Mouse (Mus musculus): Measurements from ENCODE around the gene Map10.

The Map10 gene

DNA sequence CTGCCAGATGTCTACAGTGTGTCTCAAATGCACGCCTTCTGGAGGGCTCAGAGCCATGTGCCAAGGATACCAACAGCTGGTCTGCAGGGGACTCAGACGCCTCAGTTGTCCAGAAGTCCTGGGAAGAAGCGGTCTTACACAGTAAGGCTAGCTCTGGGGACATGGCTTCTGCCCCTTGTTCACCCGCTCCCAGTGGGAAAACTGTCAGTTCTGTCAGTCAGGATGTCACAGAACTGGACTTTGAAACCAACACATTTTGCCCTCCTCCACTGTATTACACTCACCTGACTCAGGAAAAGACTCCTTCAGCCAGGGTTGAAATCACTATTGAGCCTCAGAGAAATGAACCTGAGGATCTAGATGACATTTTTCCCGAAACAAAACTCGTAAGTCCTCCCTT, 802 bp downstream of the Map10 start:
- DNase-seq (ENCODE audit: low read depth, low spot score), result no peak

DNA sequence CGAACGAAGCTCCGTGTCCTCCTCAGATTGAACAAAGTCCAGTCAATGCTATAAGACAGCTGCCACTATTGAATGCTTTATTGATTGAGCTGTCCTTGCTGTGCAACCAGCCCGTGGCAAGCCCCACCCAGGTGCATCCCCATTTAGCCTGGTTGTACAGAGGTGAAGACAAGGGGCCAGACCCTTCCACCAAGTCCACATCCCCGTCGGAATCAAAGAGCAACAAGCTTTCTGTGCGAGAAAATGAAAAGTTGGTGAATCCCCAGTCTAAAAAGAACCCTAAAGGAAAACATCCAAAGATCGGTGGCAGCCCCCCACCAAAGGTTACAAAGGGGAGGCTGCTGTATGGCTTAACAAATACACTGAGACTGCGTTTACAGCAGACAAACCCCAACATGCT, 1.3 kb downstream of the Map10 start:
- DNase-seq (ENCODE audit: low read depth, low spot score), result no peak

DNA sequence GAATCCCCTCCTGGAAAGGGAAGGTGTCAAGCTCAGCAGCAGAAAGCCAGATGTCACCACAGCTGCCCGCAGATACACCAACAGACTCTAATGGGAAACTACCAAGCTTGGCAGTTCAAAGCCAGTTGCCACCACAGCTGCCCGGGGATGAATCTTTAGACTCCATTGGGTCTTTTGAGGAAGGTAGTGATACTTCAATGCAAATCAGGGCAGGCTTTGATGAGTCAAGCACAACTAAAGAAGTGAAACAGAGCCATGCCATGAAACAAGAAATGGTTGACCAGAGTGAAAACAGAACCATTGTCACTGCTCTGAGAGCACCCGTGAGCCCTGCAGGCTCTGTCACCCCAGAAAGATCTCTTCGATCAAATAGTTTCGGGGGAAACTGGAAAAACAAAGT, 1.8 kb downstream of the Map10 start:
- no peak for DNase-seq (ENCODE audit: low read depth, low spot score)

DNA sequence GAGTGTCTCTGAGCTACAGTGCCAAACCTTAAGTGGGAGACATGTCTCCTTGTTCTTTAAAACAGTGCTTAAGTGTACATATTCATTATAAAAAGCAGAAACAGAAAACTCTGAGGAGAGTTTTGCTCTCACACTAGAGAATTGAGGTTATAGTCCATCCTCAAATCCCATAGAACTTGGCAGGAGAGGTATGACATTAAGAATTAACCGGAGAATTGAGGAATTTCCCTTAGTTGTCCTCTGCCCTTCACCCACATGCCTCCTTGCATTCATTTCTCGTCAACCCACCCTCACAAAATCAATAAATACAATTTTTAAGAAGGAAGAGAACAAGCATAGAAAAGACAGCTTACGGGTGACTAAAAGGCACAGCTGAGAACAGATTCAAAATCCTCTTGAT, 6.2 kb downstream of the Map10 start:
- no peak for DNase-seq (ENCODE audit: low read depth, low spot score)

DNA sequence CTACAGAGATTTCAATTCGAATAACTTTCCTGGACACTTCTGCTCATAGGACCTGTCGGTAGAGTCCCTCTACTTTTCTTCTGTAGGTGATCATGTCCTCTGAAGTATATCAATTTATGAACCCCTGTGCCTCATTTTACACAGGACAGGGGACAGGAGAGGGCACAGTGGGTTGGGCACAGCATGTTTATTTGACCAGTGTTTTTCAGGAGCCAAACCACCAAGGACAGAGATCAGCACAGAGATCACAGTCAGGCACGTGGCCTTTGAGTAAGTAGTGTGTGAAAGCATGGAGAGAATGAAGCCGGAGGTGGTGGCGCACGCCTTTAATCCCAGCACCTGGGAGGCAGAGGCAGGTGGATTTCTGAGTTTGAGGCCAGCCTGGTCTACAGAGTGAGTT, 7.9 kb downstream of the Map10 start:
- DNase-seq (ENCODE audit: low read depth, low spot score), result no peak

DNA sequence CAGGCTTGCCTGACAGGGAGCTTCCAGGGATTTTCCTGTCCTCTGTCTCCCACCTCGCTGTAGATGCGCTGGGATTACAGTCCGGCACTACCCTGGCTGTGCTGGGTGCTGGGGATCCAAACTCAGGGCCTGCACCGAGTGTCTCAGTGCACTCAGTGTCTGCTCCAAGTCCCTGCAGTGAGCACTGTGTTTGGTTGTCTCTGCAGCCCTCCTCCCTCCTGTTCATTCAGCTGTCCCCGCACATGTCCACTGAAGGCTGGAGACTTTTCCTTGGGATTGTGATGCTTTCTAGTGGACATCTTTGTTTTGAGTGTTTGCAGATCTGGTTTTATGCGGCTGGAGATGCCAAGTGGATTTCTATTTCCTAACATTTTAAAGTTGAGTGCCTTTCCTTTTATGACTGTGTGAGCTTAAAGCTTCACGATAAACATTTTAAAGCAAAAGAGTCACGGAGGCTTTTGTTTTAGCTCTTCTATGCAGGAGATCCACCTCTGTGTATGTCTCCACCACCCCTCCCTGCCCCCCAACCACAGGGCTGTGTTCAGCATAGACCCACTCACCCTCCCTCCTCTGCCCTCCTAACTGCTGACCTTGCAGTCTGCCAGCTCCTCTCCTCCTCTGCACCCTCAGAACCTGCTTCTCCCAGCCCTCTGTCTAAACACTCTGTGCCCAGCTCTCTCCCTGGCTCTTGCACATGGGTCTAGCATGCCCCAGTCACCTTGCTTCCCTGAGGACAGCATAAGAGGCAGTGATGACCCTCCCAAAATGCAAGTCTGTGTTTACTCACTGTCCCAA, 9.4 kb downstream of the Map10 start:
- DNase-seq (ENCODE audit: low read depth, low spot score), result no peak

DNA sequence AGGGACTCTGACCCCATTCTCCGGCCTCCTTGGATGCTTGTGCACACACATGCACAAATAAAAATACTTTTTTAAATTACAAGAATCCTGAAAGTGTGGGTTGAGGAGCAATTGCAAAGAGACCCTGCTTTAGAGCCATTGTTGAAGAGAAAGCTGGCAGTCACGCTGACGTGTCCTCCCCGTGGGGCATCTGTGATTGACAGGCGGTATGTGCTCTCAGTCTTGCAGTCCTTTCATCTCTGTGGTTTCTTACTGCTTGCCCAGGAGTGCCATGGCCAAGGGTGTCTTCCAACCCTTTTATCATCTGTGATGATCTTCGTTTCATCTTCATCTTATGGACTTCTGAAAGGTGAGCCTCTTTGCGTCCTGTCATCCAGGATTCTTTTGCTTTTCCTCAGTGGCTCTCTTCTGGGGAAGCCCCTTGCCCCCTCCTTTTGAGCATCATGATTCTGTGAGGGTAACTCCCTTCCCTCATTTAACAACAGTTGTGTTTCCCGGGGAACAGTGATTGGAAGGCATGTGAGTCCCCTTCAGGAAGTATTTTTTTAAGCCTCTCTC, 11.3 kb downstream of the Map10 start:
- DNase-seq (ENCODE audit: low read depth, low spot score), result peak; percentile 20

DNA sequence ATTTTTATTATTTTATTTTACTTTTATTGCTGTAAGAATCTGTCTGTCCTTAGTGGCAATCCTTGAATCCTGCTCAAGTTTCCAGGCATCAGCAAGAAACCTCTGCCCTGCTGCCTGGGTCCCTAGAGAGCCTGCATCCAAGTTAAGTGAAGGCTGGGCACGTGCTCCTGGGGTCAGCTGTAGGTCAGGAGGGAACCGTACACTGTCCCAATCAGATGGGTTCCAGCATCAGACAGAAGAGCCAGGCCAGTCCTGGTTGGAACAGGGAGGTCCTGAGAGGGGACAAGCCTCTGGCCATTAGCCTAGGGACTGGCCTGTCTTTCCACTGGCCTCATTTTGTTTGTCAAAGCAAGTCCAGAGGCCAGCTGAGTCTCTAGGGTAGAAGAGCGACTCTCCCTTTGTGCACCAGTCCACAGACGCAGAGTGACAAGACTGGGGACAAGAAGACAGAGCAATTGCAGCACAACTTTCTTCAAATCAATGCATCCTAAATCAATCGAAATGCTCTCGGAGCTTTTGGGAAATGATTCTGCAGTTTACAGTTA, 15.7 kb downstream of the Map10 start:
- DNase-seq (ENCODE audit: low read depth, low spot score), result no peak

DNA sequence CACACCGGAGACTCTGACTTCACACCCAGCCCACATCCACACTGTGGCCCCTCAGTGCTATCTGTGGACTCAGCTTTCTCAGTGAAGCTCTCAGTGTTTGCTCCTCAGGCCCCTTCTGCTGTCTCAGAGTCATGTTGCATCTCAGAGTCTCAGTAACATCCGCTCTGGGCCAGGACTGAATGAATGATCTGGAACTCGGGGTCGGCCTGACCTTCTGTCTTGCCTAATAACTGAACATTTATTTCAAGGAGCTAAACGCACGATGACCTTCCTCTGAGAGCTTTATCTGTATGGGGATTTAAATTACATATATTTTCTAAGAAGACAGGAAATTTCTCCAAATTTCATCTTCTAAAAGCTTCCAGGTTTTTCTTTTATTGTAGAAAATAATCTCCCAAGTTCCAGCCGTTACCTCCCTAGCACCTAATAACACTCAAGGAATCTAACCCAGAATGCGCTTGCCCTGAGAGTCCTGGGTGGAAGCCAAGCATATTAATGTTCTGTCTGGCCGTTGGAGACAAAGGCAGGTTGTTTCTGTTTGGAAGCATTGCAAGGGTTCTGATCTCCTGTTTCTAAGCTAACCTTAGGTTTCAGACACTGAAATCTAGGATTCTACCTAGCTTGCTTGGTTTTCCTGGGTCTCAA, 16.7 kb downstream of the Map10 start:
- no peak for DNase-seq (ENCODE audit: low read depth, low spot score)

DNA sequence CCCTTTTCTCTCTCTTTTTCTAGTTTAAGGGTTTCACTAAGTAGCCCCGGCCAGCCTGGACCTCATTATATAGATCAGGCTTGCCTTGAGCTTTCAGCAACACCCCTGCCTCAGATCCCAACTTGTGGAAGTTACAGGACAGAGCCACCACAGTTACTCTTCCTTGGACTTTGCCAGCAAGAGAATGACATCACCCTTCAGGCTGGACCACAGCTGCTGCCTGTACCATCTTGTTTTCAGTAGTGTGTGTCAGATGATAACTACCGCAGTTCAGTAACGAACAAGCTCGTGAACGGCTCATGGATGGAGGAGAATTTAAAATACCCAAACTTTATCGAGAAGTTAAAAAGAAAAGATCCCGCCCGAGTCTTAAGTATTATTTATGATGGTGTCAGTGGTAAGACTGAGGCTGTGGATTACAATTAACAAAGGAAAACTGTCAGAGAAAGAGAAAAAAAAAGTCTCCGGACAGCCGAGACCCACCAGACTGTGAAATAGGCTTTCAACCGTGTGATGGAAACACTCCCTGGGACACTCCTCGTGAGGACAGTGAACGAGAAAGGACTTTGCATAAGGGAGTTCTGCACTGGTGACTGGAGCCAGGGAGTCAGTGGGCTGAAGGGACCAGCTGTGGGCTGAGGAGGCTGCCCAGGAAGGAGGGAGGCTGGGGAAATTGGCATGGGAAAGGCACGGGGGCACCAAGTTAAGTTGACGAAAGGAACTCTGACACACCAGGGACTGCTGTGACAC, 20.7 kb downstream of the Map10 start:
- DNase-seq (ENCODE audit: low read depth, low spot score), result no peak

DNA sequence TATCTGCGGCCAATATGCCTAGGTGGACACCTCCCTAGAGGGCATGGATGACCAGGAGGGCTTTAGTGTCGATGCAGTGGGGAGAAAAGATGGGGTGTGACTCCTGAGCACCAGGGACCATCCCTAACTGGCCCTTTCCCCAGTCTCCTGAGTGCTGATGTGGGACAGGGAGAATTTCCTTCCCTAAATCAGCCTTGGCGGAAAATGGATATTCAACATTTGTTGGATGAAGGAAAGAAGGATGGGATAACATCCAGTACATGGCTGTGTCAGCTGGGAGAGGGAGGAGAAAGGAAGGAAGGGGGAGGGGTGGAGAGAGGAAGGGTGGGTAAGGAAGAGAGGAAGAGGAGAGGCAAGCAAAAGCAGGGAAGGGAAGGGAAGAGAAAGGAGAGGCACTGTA, 21.3 kb downstream of the Map10 start:
- no peak for DNase-seq (ENCODE audit: low read depth, low spot score)

DNA sequence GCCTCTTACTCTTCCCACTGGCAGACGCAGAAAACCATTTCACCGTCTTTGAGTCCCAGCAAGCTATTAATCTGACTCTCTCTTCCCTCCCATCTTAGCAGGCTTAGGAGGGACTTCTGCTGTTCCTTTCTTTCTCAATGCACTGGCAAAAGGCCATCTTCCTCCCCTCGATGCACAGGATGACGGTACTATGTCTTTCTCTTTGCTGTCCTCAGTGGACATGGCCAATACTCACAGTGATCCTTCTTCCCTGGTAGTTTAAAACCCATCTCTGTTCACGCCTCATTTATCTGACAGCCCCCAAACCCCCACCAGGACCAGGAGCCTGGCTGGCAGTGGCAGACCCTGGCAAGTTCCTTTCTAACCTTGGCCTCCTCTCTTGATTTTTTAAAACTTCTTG, 22.8 kb downstream of the Map10 start:
- no peak for DNase-seq (ENCODE audit: low read depth, low spot score)

DNA sequence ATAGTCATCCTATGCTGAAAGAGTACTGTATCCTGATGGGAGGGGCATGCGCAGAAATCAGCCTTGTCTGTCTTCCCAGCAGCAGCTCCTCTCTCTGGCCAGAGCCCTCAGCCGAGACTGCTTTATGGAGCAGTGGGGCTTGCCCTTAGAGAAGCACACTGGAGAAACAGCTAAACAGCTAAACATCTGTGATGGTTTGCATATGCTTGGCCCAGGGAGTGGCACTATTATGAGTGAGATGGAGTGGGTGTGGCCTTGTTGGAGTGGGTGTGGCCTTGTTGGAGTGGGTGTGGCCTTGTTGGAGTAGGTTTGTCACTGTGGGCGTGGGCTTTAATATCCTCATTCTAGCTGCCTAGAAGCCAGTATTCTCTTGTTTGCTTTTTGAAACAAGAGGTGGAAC, 23.6 kb downstream of the Map10 start:
- no peak for DNase-seq (ENCODE audit: low read depth, low spot score)

DNA sequence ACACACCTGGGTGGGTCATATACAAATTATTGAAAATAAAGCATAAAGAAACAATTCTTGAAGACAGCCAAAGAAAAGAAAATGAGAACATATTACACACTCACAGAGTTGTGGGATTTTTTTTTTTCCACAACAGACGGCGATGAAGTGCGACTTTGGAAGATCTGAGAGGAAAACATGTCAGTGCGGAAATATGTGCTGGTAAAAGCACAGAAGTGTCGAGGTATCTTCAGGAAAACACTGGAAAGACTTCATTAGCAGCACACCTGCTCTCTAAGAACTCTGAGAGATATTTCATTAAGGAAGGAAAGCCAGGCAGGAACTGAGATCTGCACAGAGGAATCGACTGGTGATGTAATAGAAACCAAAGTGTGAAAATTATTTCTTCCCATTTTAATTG, 26.3 kb downstream of the Map10 start:
- DNase-seq (ENCODE audit: low read depth, low spot score), result no peak

DNA sequence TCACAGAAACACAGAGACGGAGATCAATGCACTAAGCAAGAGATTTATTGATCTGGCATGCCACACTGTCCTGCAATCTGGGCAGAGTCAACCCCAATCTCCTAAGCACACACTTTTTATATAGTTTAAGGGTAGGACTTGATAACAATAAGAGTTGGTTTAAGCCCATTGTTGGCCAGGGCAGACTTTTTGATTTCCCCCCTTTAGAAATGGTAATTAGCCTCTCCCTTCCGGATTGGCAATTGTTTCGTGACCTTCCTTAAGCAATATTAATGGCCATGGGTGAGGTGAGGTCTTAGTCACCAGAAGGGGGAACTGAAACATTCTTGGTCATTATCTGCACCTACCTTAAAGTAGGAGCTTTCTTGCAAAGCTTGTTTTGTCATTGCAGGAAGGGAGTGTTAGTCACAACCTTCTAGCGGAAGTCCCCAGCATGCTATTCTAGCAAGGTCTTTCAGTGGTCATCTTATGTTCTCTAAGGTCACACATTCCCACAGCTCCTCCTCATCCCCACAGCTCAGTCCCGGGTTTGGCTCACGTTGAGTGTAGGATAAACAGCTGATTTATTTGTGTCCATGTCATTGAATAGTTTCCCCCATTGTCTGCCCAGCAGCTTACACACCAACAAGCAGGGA, 29.9 kb downstream of the Map10 start:
- no peak for DNase-seq (ENCODE audit: low read depth, low spot score)

DNA sequence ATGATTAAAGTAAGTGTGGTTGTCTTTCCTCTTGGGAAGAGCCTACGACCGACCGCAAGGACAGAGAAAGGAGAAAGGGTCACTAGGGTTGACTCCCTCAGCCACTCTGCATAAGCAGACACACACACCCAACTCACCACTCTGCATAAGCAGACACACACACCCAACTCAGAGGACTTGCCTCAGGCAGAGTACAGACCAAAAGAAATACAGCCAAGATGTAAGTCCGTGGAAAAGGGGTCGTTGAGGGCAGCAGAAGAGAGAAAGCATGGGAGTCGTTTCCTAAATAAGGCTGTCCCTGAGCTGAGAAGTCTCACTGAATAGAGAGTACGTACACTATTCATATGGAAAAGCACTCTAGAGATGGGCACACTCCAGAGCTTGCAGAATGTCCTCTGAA, 30.8 kb downstream of the Map10 start:
- DNase-seq (ENCODE audit: low read depth, low spot score), result no peak

DNA sequence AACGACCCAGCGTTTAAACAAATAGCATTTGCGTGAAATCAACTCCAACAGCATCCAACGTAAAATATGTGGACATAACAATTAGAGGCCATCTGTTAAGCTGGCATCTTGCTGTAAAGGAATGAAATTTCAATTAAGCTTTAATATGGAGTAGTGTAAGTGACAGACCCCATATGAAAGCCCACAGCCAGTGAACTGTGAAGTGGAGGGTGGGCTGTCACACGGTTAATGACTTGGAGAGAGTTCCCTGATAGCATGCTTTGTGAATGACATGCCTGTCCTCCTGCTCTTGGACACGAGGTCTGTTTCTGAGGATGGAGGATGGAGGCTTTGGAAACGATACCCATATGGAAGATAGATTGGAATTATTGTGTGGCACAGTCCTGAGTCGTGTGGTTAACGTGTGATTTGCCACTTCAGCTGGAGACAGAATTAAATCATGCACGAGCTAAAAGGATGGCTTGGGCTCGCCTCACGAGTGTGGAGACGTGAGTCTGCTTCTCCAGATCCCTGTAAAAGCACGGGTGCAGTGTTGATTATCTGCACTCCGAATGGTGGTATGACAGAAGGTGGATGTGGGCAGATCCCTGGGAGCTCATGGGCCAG, 33.4 kb downstream of the Map10 start:
- DNase-seq (ENCODE audit: low read depth, low spot score), result no peak

DNA sequence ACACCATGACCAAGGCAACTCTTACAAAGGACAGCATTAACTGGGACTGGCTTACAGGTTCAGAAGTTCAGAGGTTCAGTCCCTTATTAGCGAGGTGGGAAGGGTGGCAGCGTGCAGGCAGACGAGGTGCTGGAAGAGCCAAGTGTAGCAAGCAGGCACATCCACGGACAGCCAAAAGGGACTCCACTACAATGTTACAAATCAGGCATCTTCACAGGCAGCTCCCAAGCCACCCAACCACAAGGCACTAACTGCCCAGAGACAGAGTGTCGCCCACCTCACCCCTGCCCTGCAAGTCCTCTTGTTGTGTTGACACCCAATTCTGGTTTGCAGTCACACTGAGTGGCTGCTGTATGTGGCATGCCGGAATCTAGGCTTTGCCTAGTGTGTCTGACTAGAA, 34.8 kb downstream of the Map10 start:
- DNase-seq (ENCODE audit: low read depth, low spot score), result no peak

DNA sequence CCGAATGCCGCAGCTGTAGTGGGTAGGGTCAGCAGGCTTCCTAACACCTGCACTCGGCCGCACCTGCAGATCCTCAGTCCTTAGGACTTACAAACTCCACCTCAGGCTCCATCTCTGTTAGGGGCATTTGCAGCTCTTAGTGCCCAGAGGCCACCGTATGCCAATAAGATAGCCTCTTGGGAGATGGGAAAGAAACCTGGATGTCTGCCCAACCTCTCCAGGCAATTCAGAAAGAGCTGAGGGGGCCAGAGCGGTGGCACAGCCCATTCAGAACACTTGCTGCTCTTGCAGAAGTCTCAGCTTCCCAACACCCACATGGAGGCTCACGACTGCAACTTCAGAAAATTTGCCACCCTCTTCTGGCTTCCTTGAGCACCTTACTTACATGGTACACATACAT, 36.2 kb downstream of the Map10 start:
- no peak for DNase-seq (ENCODE audit: low read depth, low spot score)

DNA sequence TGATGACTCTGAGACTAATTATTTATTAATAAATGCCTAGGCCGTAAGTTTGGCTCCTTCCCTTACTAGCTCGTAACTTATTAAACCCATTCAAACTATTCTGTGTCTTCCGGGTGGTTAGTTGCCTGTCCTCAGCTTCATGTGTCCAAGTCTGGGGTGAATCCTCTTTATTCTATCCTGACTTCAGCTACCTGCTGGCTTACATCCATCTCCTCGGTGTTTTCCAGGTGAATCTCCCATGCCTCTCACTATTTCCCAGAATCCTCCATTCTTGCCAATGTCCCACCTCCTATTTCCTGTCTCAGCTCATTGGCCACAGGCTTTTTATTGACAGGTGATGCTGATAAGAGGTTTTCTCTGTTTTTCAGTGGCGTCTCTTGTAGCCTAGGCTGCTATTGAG, 39.6 kb downstream of the Map10 start:
- no peak for DNase-seq (ENCODE audit: low read depth, low spot score)

DNA sequence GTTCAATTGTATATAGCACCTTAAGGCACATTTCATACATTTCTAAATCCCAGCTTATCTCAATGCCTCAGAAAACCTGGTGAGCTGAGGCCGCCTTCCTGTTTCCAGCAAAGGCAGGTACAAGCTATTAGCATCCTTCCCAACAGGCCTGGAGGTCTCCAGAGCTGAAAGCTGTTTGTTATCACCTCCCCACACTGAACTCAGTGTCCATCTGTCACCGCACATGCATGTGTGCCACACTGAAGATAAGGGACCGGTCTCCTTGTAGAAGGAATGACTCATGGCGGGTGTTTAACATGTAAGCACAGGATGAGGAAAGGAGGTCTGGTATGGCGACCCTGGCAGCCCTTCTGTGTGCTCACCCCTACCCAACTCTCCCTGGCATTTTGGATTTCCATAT, 41.9 kb downstream of the Map10 start:
- DNase-seq (ENCODE audit: low read depth, low spot score), result no peak

Measured in CD4-positive helper T cell, adult 2 months (primary cell).